Mouse (Mus musculus): ENCODE data around the gene Dip2a. TPM values are rescaled to one million over a fixed set of nuclear protein-coding genes. Genes with fewer than 3 reads are reported as not detected.

The Dip2a gene
- 9.3 and 12.9 TPM in 2 replicates for polyA plus RNA-seq (2014; fragmentation: Nextera tagmentation; extraction: Ambion mirVana)

- peak within 1 kb of the TSS; percentile 80 for H3K4me2 ChIP-seq (ENCODE audit: low read length)
- peak within 1 kb of the TSS; percentile 96 for H3K9ac ChIP-seq (replicated peaks; ENCODE audit: low read length)
- H3K4me3 ChIP-seq (replicated peaks; ENCODE audit: low read depth, low read length) = peak within 1 kb of the TSS; percentile 90
- peak within 1 kb of the TSS; percentile 90 for H3K27ac ChIP-seq (replicated peaks; ENCODE audit: low read depth, low read length)
- H3K27me3 ChIP-seq (ENCODE audit: control insufficient read depth, insufficient read depth, low read length) = no peaks in the 10 kb centered on the region
- H3K36me3 ChIP-seq (ENCODE audit: control insufficient read depth, insufficient read depth, low read length) = peaks cover 2% of the 10 kb centered on the region; the same call in 1 of the 2 replicates
- H3K4me1 ChIP-seq (ENCODE audit: control insufficient read depth, insufficient read depth, low read length) = peaks cover 22% of the 10 kb centered on the region
- under 1% methylated on average over 86 of the region's 94 CpGs for WGBS
- DNase-seq = peak; percentile 98
- no peaks in the 10 kb centered on the region for H3K9me3 ChIP-seq (ENCODE audit: control insufficient read depth, low read length)
- ATAC-seq (ENCODE audit: low FRiP score, low TSS enrichment) = peak; percentile 94
Observed at GRCm38 (mm10) chr10:76344711-76345539, at the start of gene Dip2a. TSS of gene Dip2a (minus strand) at chr10:76345291.

- Histone ChIP-seq H3K4me3 (replicated peaks; ENCODE audit: low read depth, low read length) (no peak overlapping the region), H3K9ac (replicated peaks; ENCODE audit: low read length) (no peak overlapping the region), H3K27ac (replicated peaks; ENCODE audit: low read depth, low read length) (no peak overlapping the region), H3K9me3 (ENCODE audit: control insufficient read depth, low read length) (no peaks in the 10 kb centered on the region), H3K27me3 (ENCODE audit: control insufficient read depth, insufficient read depth, low read length) (no peaks in the 10 kb centered on the region), H3K4me2 (ENCODE audit: low read length) (no peak overlapping the region), H3K36me3 (ENCODE audit: control insufficient read depth, insufficient read depth, low read length) (peaks cover 51% of the 10 kb centered on the region), H3K4me1 (ENCODE audit: control insufficient read depth, insufficient read depth, low read length) (no peaks in the 10 kb centered on the region)
- WGBS = 96% methylated on average over 12 of the region's 12 CpGs
- DNase-seq (no peak), ATAC-seq (ENCODE audit: low FRiP score, low TSS enrichment) (no peak)
Observed at GRCm38 (mm10) chr10:76392596-76392995, 47.5 kb upstream of the Dip2a start.

- Histone ChIP-seq H3K27ac (replicated peaks; ENCODE audit: low read depth, low read length) (no peak overlapping the region), H3K4me2 (ENCODE audit: low read length) (no peak overlapping the region), H3K36me3 (ENCODE audit: control insufficient read depth, insufficient read depth, low read length) (peaks cover 52% of the 10 kb centered on the region), H3K9me3 (ENCODE audit: control insufficient read depth, low read length) (no peaks in the 10 kb centered on the region), H3K27me3 (ENCODE audit: control insufficient read depth, insufficient read depth, low read length) (no peaks in the 10 kb centered on the region), H3K4me3 (replicated peaks; ENCODE audit: low read depth, low read length) (no peak overlapping the region), H3K4me1 (ENCODE audit: control insufficient read depth, insufficient read depth, low read length) (no peaks in the 10 kb centered on the region), H3K9ac (replicated peaks; ENCODE audit: low read length) (no peak overlapping the region)
- ATAC-seq (ENCODE audit: low FRiP score, low TSS enrichment) (no peak), DNase-seq (peak; percentile 40)
- 89% methylated on average over 9 of the region's 9 CpGs for WGBS
Observed at GRCm38 (mm10) chr10:76391786-76392185, 46.7 kb upstream of the Dip2a start.

- no peak for ATAC-seq (ENCODE audit: low FRiP score, low TSS enrichment)
- no peaks in the 10 kb centered on the region for H3K4me1 ChIP-seq (ENCODE audit: control insufficient read depth, insufficient read depth, low read length)
- peaks cover 53% of the 10 kb centered on the region for H3K36me3 ChIP-seq (ENCODE audit: control insufficient read depth, insufficient read depth, low read length)
- 93% methylated on average over 9 of the region's 9 CpGs for WGBS
- no peak overlapping the region for H3K4me2 ChIP-seq (ENCODE audit: low read length)
- H3K4me3 ChIP-seq (replicated peaks; ENCODE audit: low read depth, low read length) = no peak overlapping the region
- no peak overlapping the region for H3K27ac ChIP-seq (replicated peaks; ENCODE audit: low read depth, low read length)
- no peak overlapping the region for H3K9ac ChIP-seq (replicated peaks; ENCODE audit: low read length)
- no peaks in the 10 kb centered on the region for H3K27me3 ChIP-seq (ENCODE audit: control insufficient read depth, insufficient read depth, low read length)
- no peaks in the 10 kb centered on the region for H3K9me3 ChIP-seq (ENCODE audit: control insufficient read depth, low read length)
- DNase-seq = no peak
Observed at GRCm38 (mm10) chr10:76391166-76391565, 46.1 kb upstream of the Dip2a start.

- H3K4me1 ChIP-seq (ENCODE audit: control insufficient read depth, insufficient read depth, low read length) = no peaks in the 10 kb centered on the region
- peaks cover 61% of the 10 kb centered on the region for H3K36me3 ChIP-seq (ENCODE audit: control insufficient read depth, insufficient read depth, low read length)
- DNase-seq = no peak
- no peak overlapping the region for H3K4me2 ChIP-seq (ENCODE audit: low read length)
- no peak overlapping the region for H3K4me3 ChIP-seq (replicated peaks; ENCODE audit: low read depth, low read length)
- H3K27ac ChIP-seq (replicated peaks; ENCODE audit: low read depth, low read length) = no peak overlapping the region
- H3K9ac ChIP-seq (replicated peaks; ENCODE audit: low read length) = no peak overlapping the region
- H3K27me3 ChIP-seq (ENCODE audit: control insufficient read depth, insufficient read depth, low read length) = no peaks in the 10 kb centered on the region
- WGBS = 94% methylated on average over 18 of the region's 18 CpGs
- ATAC-seq (ENCODE audit: low FRiP score, low TSS enrichment) = no peak
- H3K9me3 ChIP-seq (ENCODE audit: control insufficient read depth, low read length) = no peaks in the 10 kb centered on the region
Observed at GRCm38 (mm10) chr10:76374981-76375380, 29.9 kb upstream of the Dip2a start.

GRCm38 (mm10) chr10:76371736-76372135 is 26.6 kb upstream of the Dip2a start:
- WGBS = 78% methylated on average over 3 of the region's 3 CpGs
- H3K27me3 ChIP-seq (ENCODE audit: control insufficient read depth, insufficient read depth, low read length) = no peaks in the 10 kb centered on the region
- H3K4me3 ChIP-seq (replicated peaks; ENCODE audit: low read depth, low read length) = no peak overlapping the region
- H3K4me2 ChIP-seq (ENCODE audit: low read length) = no peak overlapping the region
- no peak overlapping the region for H3K9ac ChIP-seq (replicated peaks; ENCODE audit: low read length)
- DNase-seq (no peak), ATAC-seq (ENCODE audit: low FRiP score, low TSS enrichment) (no peak)
- H3K27ac ChIP-seq (replicated peaks; ENCODE audit: low read depth, low read length) = no peak overlapping the region
- no peaks in the 10 kb centered on the region for H3K4me1 ChIP-seq (ENCODE audit: control insufficient read depth, insufficient read depth, low read length)
- H3K9me3 ChIP-seq (ENCODE audit: control insufficient read depth, low read length) = no peaks in the 10 kb centered on the region
- H3K36me3 ChIP-seq (ENCODE audit: control insufficient read depth, insufficient read depth, low read length) = peaks cover 70% of the 10 kb centered on the region

- H3K9ac ChIP-seq (replicated peaks; ENCODE audit: low read length) = no peak overlapping the region
- H3K27ac ChIP-seq (replicated peaks; ENCODE audit: low read depth, low read length) = no peak overlapping the region
- H3K4me1 ChIP-seq (ENCODE audit: control insufficient read depth, insufficient read depth, low read length) = no peaks in the 10 kb centered on the region
- no peak overlapping the region for H3K4me3 ChIP-seq (replicated peaks; ENCODE audit: low read depth, low read length)
- H3K27me3 ChIP-seq (ENCODE audit: control insufficient read depth, insufficient read depth, low read length) = no peaks in the 10 kb centered on the region
- no peak for ATAC-seq (ENCODE audit: low FRiP score, low TSS enrichment)
- H3K36me3 ChIP-seq (ENCODE audit: control insufficient read depth, insufficient read depth, low read length) = peaks cover 61% of the 10 kb centered on the region
- no peak overlapping the region for H3K4me2 ChIP-seq (ENCODE audit: low read length)
- WGBS = 95% methylated on average over 13 of the region's 13 CpGs
- H3K9me3 ChIP-seq (ENCODE audit: control insufficient read depth, low read length) = no peaks in the 10 kb centered on the region
- DNase-seq = no peak
Observed at GRCm38 (mm10) chr10:76368766-76369165, 23.7 kb upstream of the Dip2a start.

- WGBS = 34% methylated on average over 3 of the region's 3 CpGs
- Histone ChIP-seq H3K27me3 (ENCODE audit: control insufficient read depth, insufficient read depth, low read length) (no peaks in the 10 kb centered on the region), H3K4me2 (ENCODE audit: low read length) (no peak overlapping the region), H3K4me1 (ENCODE audit: control insufficient read depth, insufficient read depth, low read length) (0 out of 2 replicates have a peak, but pooled peaks cover 3% of the 10 kb centered on the region), H3K4me3 (replicated peaks; ENCODE audit: low read depth, low read length) (no peak overlapping the region), H3K36me3 (ENCODE audit: control insufficient read depth, insufficient read depth, low read length) (peaks cover 28% of the 10 kb centered on the region), H3K9me3 (ENCODE audit: control insufficient read depth, low read length) (no peaks in the 10 kb centered on the region), H3K9ac (replicated peaks; ENCODE audit: low read length) (no peak overlapping the region), H3K27ac (replicated peaks; ENCODE audit: low read depth, low read length) (no peak overlapping the region)
- DNase-seq (peak; percentile 68), ATAC-seq (ENCODE audit: low FRiP score, low TSS enrichment) (no peak; the same call in 1 of the 2 replicates)
Observed at GRCm38 (mm10) chr10:76363233-76363632, 18.1 kb upstream of the Dip2a start.

GRCm38 (mm10) chr10:76358468-76358867 is 13.4 kb upstream of the Dip2a start:
- no peak for ATAC-seq (ENCODE audit: low FRiP score, low TSS enrichment)
- H3K27me3 ChIP-seq (ENCODE audit: control insufficient read depth, insufficient read depth, low read length) = no peaks in the 10 kb centered on the region
- no peaks in the 10 kb centered on the region for H3K9me3 ChIP-seq (ENCODE audit: control insufficient read depth, low read length)
- H3K27ac ChIP-seq (replicated peaks; ENCODE audit: low read depth, low read length) = no peak overlapping the region
- peaks cover 42% of the 10 kb centered on the region for H3K36me3 ChIP-seq (ENCODE audit: control insufficient read depth, insufficient read depth, low read length)
- H3K4me2 ChIP-seq (ENCODE audit: low read length) = no peak overlapping the region
- H3K9ac ChIP-seq (replicated peaks; ENCODE audit: low read length) = no peak overlapping the region
- 84% methylated on average over 5 of the region's 5 CpGs for WGBS
- DNase-seq = no peak
- no peak overlapping the region for H3K4me3 ChIP-seq (replicated peaks; ENCODE audit: low read depth, low read length)
- 0 out of 2 replicates have a peak, but pooled peaks cover 2% of the 10 kb centered on the region for H3K4me1 ChIP-seq (ENCODE audit: control insufficient read depth, insufficient read depth, low read length)

Measured in midbrain, embryonic 14.5 days (tissue).